Comparison of ENCODE assay signal across 8 mouse cellular contexts in the genomic region with DNA sequence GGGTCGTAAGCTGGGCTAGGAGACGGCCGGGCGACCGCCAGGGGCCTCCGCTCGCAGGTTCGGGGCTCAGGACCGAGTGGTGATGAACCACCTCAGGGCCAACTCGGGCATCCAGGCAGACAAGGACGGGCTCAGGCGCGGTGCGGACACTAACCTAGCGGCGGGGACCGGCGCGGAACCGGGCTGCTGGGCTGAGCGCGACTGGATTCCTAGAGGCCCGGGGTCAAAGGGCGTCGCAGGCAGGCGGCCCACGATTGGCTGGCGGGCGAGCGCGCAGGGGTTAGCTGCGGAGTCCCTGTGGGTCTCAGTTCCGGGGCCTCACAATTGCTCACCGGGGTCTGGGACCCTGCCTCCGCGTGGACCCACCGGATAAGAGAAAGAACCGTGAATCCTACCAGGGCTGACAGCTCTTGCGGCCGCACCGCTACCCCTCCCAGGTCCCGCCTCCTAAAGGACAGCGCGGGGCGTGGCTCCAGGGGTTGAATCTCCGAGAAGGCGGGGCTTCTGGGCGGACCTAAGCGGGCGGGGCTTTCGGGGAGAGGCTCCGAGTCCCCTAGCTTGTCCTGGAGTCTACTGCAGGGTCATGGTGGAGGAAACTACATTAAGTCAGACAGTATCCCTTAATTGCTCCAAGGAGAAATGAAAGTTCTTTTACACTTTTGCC. TPM values are rescaled to one million over a fixed set of nuclear protein-coding genes. Genes with fewer than 3 reads are reported as not detected.
DNase-seq lines count a peak whose midpoint lies in the region; ATAC-seq and TF ChIP-seq lines count a peak whose summit lies in the region.

A gene (minus strand): TSS at position 449 of the 664 bp plus-strand sequence.

- H3K27ac ChIP-seq in forebrain, embryonic 10.5 days, result peak within 1 kb of the TSS; percentile 97
- H3K27ac ChIP-seq in heart, embryonic 15.5 days, result peak within 1 kb of the TSS; percentile 93
- peak within 1 kb of the TSS; percentile 68 for H3K27ac ChIP-seq in liver, embryonic 14.5 days
- H3K27ac ChIP-seq in neural tube, embryonic 11.5 days (ENCODE audit: low read depth, low read length), result peak within 1 kb of the TSS; percentile 87
- peak within 1 kb of the TSS; percentile 91 for H3K27ac ChIP-seq in stomach, postnatal 0 days (replicated peaks)

- peak; percentile 99 for ATAC-seq in heart, embryonic 15.5 days (replicated peaks; ENCODE audit: insufficient number of reproducible peaks, insufficient read depth, low FRiP score, low read depth)
- peak; percentile 98 for ATAC-seq in liver, embryonic 14.5 days (ENCODE audit: insufficient read depth)
- ATAC-seq in neural tube, embryonic 11.5 days (ENCODE audit: insufficient read depth, low FRiP score, low TSS enrichment), result peak; percentile 96
- peak; percentile 100 for ATAC-seq in stomach, postnatal 0 days (ENCODE audit: low FRiP score, low TSS enrichment)

- H3K27me3 ChIP-seq in forebrain, embryonic 10.5 days (ENCODE audit: poor library complexity, severe bottlenecking), result no peaks in the 10 kb centered on the region
- no peaks in the 10 kb centered on the region for H3K27me3 ChIP-seq in heart, embryonic 15.5 days
- H3K27me3 ChIP-seq in liver, embryonic 14.5 days (ENCODE audit: control insufficient read depth, insufficient read depth, low read length), result no peaks in the 10 kb centered on the region
- H3K27me3 ChIP-seq in neural tube, embryonic 11.5 days (ENCODE audit: control insufficient read depth, insufficient read depth, low read length), result no peaks in the 10 kb centered on the region
- H3K27me3 ChIP-seq in stomach, postnatal 0 days (ENCODE audit: control insufficient read depth, insufficient read depth, low read length), result no peaks in the 10 kb centered on the region

- H3K36me3 ChIP-seq in forebrain, embryonic 10.5 days (replicated peaks), result peaks cover 5% of the 10 kb centered on the region; the same call in 1 of the 2 replicates
- no peaks in the 10 kb centered on the region for H3K36me3 ChIP-seq in heart, embryonic 15.5 days
- no peaks in the 10 kb centered on the region for H3K36me3 ChIP-seq in liver, embryonic 14.5 days (replicated peaks; ENCODE audit: control insufficient read depth, insufficient read depth, low read depth)
- no peaks in the 10 kb centered on the region for H3K36me3 ChIP-seq in neural tube, embryonic 11.5 days (ENCODE audit: control insufficient read depth, insufficient read depth, low read length)
- no peaks in the 10 kb centered on the region for H3K36me3 ChIP-seq in stomach, postnatal 0 days (ENCODE audit: control insufficient read depth, insufficient read depth, low read length)

- H3K9me3 ChIP-seq in forebrain, embryonic 10.5 days, result no peaks in the 10 kb centered on the region; the same call in 1 of the 2 replicates
- no peaks in the 10 kb centered on the region for H3K9me3 ChIP-seq in heart, embryonic 15.5 days (replicated peaks)
- H3K9me3 ChIP-seq in liver, embryonic 14.5 days (ENCODE audit: control insufficient read depth, low read length), result no peaks in the 10 kb centered on the region
- H3K9me3 ChIP-seq in neural tube, embryonic 11.5 days (ENCODE audit: control insufficient read depth, low read length), result no peaks in the 10 kb centered on the region
- no peaks in the 10 kb centered on the region for H3K9me3 ChIP-seq in stomach, postnatal 0 days (ENCODE audit: control insufficient read depth, low read length)

- peak within 1 kb of the TSS; percentile 78 for H3K4me3 ChIP-seq in forebrain, embryonic 10.5 days
- peak within 1 kb of the TSS; percentile 92 for H3K4me3 ChIP-seq in heart, embryonic 15.5 days
- H3K4me3 ChIP-seq in liver, embryonic 14.5 days (ENCODE audit: insufficient read depth in 1 of 2, low read depth in 2 of 2, low read length in 2 of 2), result peak within 1 kb of the TSS; percentile 67 to 93
- peak within 1 kb of the TSS; percentile 65 for H3K4me3 ChIP-seq in neural tube, embryonic 11.5 days (ENCODE audit: low read depth, low read length)
- H3K4me3 ChIP-seq in stomach, postnatal 0 days (ENCODE audit: low read depth, low read length), result peak within 1 kb of the TSS; percentile 80

- peaks cover 13% of the 10 kb centered on the region for H3K4me1 ChIP-seq in forebrain, embryonic 10.5 days
- H3K4me1 ChIP-seq in heart, embryonic 15.5 days (replicated peaks), result no peaks in the 10 kb centered on the region; the same call in 1 of the 2 replicates
- peaks cover 0 to 7% of the 10 kb centered on the region in 2 experiments; a peak in 2 of 4 replicates for H3K4me1 ChIP-seq in liver, embryonic 14.5 days (replicated peaks; ENCODE audit: control insufficient read depth in 2 of 2, insufficient read depth in 2 of 2, low read length in 1 of 2)
- H3K4me1 ChIP-seq in neural tube, embryonic 11.5 days (ENCODE audit: control insufficient read depth, insufficient read depth, low read length), result no peaks in the 10 kb centered on the region
- H3K4me1 ChIP-seq in stomach, postnatal 0 days (replicated peaks; ENCODE audit: control insufficient read depth, insufficient read depth), result no peaks in the 10 kb centered on the region

- peak within 1 kb of the TSS; percentile 84 for H3K9ac ChIP-seq in heart, embryonic 15.5 days
- peak within 1 kb of the TSS; percentile 76 for H3K9ac ChIP-seq in liver, embryonic 14.5 days (replicated peaks)
- peak within 1 kb of the TSS; percentile 87 for H3K9ac ChIP-seq in neural tube, embryonic 11.5 days (ENCODE audit: low read length)
- peak within 1 kb of the TSS; percentile 88 for H3K9ac ChIP-seq in stomach, postnatal 0 days (ENCODE audit: low read length)

- TF ChIP-seq EP300 in liver, embryonic 14.5 days (IDR thresholded peaks at IDR 0.05; ENCODE audit: low read depth), result no peak
- TF ChIP-seq EP300 in stomach, postnatal 0 days (optimal IDR thresholded peaks at IDR 0.05), result no peak

- WGBS in forebrain, embryonic 10.5 days, result under 1% methylated on average over 52 of the region's 52 CpGs
- WGBS in heart, embryonic 15.5 days, result under 1% methylated on average over 52 of the region's 52 CpGs
- whole genome bisulfite sequencing in liver, embryonic 14.5 days (ENCODE audit: insufficient replicate concordance), result under 1% methylated on average over 52 of the region's 52 CpGs
- under 1% methylated on average over 38 of the region's 52 CpGs for WGBS in neural tube, embryonic 11.5 days
- WGBS in stomach, postnatal 0 days, result 1% methylated on average over 45 of the region's 52 CpGs

- DNase-seq in CD8-positive naive resting alpha-beta T cell, adult 2 months (ENCODE audit: low read depth in 2 of 2, low spot score in 2 of 2), result peak; percentile 86 to 88
- peak; percentile 87 for DNase-seq in c-Kit-positive CD71-negative TER-119-negative erythroid progenitor cells, embryonic 14.5 days (ENCODE audit: low read depth)
- DNase-seq in forebrain, embryonic 10.5 days (ENCODE audit: extremely low spot score, low spot score), result peak; percentile 92
- peak; percentile 96 for DNase-seq in kidney, postnatal 25 days
- DNase-seq in liver, embryonic 14.5 days (ENCODE audit: low read depth in 3 of 3, low spot score in 3 of 3), result peak; percentile 79 to 86 (median 82)
- DNase-seq in neural tube, embryonic 11.5 days (ENCODE audit: low spot score), result peak; percentile 95
- DNase-seq in stomach, postnatal 0 days (ENCODE audit: low spot score), result peak; percentile 92

- H3K4me2 ChIP-seq in heart, embryonic 15.5 days, result peak within 1 kb of the TSS; percentile 58
- H3K4me2 ChIP-seq in liver, embryonic 14.5 days (ENCODE audit: low read depth), result peak within 1 kb of the TSS; percentile 71
- peak within 1 kb of the TSS; percentile 59 for H3K4me2 ChIP-seq in neural tube, embryonic 11.5 days (ENCODE audit: low read depth)
- H3K4me2 ChIP-seq in stomach, postnatal 0 days (replicated peaks; ENCODE audit: low read depth), result peak within 1 kb of the TSS; percentile 61

- TF ChIP-seq CTCF in liver, embryonic 14.5 days (IDR thresholded peaks at IDR 0.05; ENCODE audit: low read depth), result peak; percentile 48
- peak; percentile 46 for TF ChIP-seq CTCF in stomach, postnatal 0 days (IDR thresholded peaks at IDR 0.05; ENCODE audit: low read depth)

RNA-seq across cellular contexts. Expression of the gene that starts here (rescaled TPM):
- polyA plus RNA-seq in forebrain, embryonic 10.5 days (2016; fragmentation: Nextera tagmentation; extraction: Ambion mirVana), result 19.1 and 20.2 TPM in 2 replicates
- 10.8 and 11.6 TPM in 2 replicates for polyA plus RNA-seq in heart, embryonic 15.5 days (2015; fragmentation: Nextera tagmentation; extraction: Ambion mirVana)
- 1.5 and 2.4 TPM in 2 replicates for polyA plus RNA-seq in liver, embryonic 14.5 days (2012; rRNA removed)
- polyA plus RNA-seq in liver, embryonic 14.5 days (2014; fragmentation: Nextera tagmentation; extraction: Ambion mirVana), result 3.4 and 4.7 TPM in 2 replicates
- 25.4 and 26.6 TPM in 2 replicates for polyA plus RNA-seq in neural tube, embryonic 11.5 days (2014; fragmentation: Nextera tagmentation; extraction: Ambion mirVana)
- polyA plus RNA-seq in stomach, postnatal 0 days (2015; fragmentation: Nextera tagmentation; extraction: Ambion mirVana), result 4.2 and 4.7 TPM in 2 replicates

Comparison
In these comparisons a context has a peak if more than half of its experiments do, and no peak if none do; other contexts are left out.
1. Peak in every context shown above with its lines: DNase-seq, ATAC-seq, H3K4me3 ChIP-seq and H3K27ac ChIP-seq.